Mouse (Mus musculus) c-Kit-positive CD71-positive TER-119-positive erythroid progenitor cells, embryonic 14.5 days (primary cell): ENCODE measurements around the gene Mamstr.

Experiments
- DNase-seq: peaks from one replicate; pipeline ENCODE4 v3.0.0-alpha.2; 2013; ENCODE audit warnings: low spot score

Gene Mamstr

GRCm38 (mm10) chr7:45628364-45629294 lies 11.1 kb upstream of the Mamstr start:
- peak; percentile 73 for DNase-seq

GRCm38 (mm10) chr7:45630064-45630907 lies 9.5 kb upstream of the Mamstr start:
- DNase-seq, result no peak

GRCm38 (mm10) chr7:45632499-45632898 lies 7.3 kb upstream of the Mamstr start:
- no peak for DNase-seq

GRCm38 (mm10) chr7:45634946-45635681 lies 4.7 kb upstream of the Mamstr start:
- no peak for DNase-seq

GRCm38 (mm10) chr7:45635711-45636688 lies 3.8 kb upstream of the Mamstr start:
- no peak for DNase-seq

- no peak for DNase-seq
These were observed 2.1 kb upstream of the Mamstr start for GRCm38 (mm10) chr7:45637710-45638109.

GRCm38 (mm10) chr7:45638623-45639401 lies 965 bp upstream of the Mamstr start:
- DNase-seq, result no peak

- no peak for DNase-seq
These were observed 597 bp downstream of the Mamstr start for GRCm38 (mm10) chr7:45640191-45640957.

GRCm38 (mm10) chr7:45641391-45642040 lies 1.7 kb downstream of the Mamstr start:
- DNase-seq, result no peak

- DNase-seq, result no peak
These were observed 2.3 kb downstream of the Mamstr start for GRCm38 (mm10) chr7:45642083-45642482.

GRCm38 (mm10) chr7:45642503-45643255 lies 2.9 kb downstream of the Mamstr start:
- DNase-seq, result no peak

- peak; percentile 65 for DNase-seq
These were observed 3.8 kb downstream of the Mamstr start for GRCm38 (mm10) chr7:45643441-45644178.

- DNase-seq, result no peak
These were observed 4.4 kb downstream of the Mamstr start for GRCm38 (mm10) chr7:45644183-45644582.

- DNase-seq, result no peak
These were observed 5.3 kb downstream of the Mamstr start for GRCm38 (mm10) chr7:45644872-45645590.

GRCm38 (mm10) chr7:45645591-45645971 lies 5.8 kb downstream of the Mamstr start:
- DNase-seq, result no peak

- DNase-seq, result no peak
These were observed 6.9 kb downstream of the Mamstr start for GRCm38 (mm10) chr7:45646671-45647070.

GRCm38 (mm10) chr7:45649351-45649750 lies 9.6 kb downstream of the Mamstr start:
- DNase-seq, result no peak
